Mouse (Mus musculus): ENCODE results near the gene C2cd3. TPM values are rescaled to one million over a fixed set of nuclear protein-coding genes. Genes with fewer than 3 reads are reported as not detected.
"Not testable (repeated sequence)": the region's sequence is repeated elsewhere in the genome, so short reads cannot be mapped to it uniquely, and the experiment has no call there.

C2cd3 gene
- polyA plus RNA-seq, 1 experiment from 2014 or later: 37.5 TPM

DNA sequence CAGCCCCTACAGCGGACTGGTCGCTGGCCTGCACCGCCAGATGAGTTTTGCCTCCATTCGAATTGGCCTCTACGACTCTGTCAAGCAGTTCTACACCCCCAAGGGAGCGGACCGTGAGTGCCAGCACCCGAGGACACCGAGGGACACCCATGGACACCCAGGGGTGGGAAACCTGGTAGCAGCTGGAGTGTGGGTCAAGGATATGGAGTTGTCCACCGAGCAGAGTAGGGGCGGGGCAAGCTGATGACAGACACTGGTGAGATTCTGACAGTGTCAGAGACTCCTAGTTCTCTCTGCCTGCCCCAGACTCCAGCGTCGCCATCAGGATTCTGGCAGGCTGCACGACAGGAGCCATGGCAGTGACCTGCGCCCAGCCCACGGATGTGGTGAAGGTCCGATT, 108.1 kb downstream of the C2cd3 start:
- 83% methylated on average over 17 of the region's 17 CpGs for WGBS
- no peaks in the 10 kb centered on the region for H3K4me1 ChIP-seq
- no peaks in the 10 kb centered on the region for H3K9me3 ChIP-seq
- H3K4me3 ChIP-seq: no peak overlapping the region
- DNase-seq (ENCODE audit: low spot score): no peak
- no peaks in the 10 kb centered on the region for H3K36me3 ChIP-seq (replicated peaks)
- H3K27ac ChIP-seq (replicated peaks): no peak overlapping the region
- 0 out of 2 replicates have a peak, but pooled peaks cover 3% of the 10 kb centered on the region for H3K27me3 ChIP-seq (replicated peaks; ENCODE audit: low read depth, poor library complexity, severe bottlenecking)

GRCm38 (mm10) chr7:100482046-100482445, 110.0 kb downstream of the C2cd3 start:
- DNase-seq (ENCODE audit: low spot score): not testable (repeated sequence)

DNA sequence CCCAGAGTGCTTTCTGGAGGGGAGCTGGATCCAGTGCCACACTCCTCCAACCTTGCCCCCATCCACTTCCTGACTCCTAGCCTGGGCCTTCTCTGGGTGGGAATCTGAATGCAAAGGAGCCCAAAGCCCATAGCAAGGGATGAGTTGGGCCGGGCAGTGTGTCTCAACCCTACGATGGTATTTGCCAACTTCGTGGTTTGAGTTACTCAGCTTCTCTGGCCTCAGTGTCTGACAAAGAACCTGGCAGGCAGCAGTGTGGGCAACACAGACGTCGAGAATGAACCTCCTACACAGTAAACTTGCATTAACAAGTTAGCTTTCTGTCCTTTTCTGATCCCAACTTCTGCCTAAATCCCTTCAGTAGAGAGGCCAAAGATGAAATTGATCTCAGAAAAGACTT, 112.5 kb downstream of the C2cd3 start:
- WGBS: 86% methylated on average over 5 of the region's 5 CpGs
- no peaks in the 10 kb centered on the region for H3K36me3 ChIP-seq (replicated peaks)

More at GRCm38 (mm10) chr7:100482046-100482445, 110.0 kb downstream of the C2cd3 start:
- H3K4me1 ChIP-seq; H3K27me3 ChIP-seq (replicated peaks; ENCODE audit: low read depth, poor library complexity, severe bottlenecking); H3K27ac ChIP-seq (replicated peaks); H3K36me3 ChIP-seq (replicated peaks); H3K9me3 ChIP-seq; H3K4me3 ChIP-seq: not testable (repeated sequence)
- 79% methylated on average over 2 of the region's 2 CpGs for WGBS

GRCm38 (mm10) chr7:100487301-100487700, 115.3 kb downstream of the C2cd3 start:
- 71% methylated on average over 2 of the region's 2 CpGs for WGBS
- no peaks in the 10 kb centered on the region for H3K9me3 ChIP-seq
- peaks cover 8% of the 10 kb centered on the region for H3K27me3 ChIP-seq (replicated peaks; ENCODE audit: low read depth, poor library complexity, severe bottlenecking)
- no peak for DNase-seq (ENCODE audit: low spot score)
- no peak overlapping the region for H3K4me3 ChIP-seq
- no peak overlapping the region for H3K27ac ChIP-seq (replicated peaks)
- H3K4me1 ChIP-seq: peaks cover 5% of the 10 kb centered on the region
- H3K36me3 ChIP-seq (replicated peaks): no peaks in the 10 kb centered on the region

More for the DNA sequence above, 112.5 kb downstream of the C2cd3 start:
- Histone ChIP-seq H3K9me3 (no peaks in the 10 kb centered on the region), H3K27ac (replicated peaks) (no peak overlapping the region), H3K4me3 (no peak overlapping the region), H3K27me3 (replicated peaks; ENCODE audit: low read depth, poor library complexity, severe bottlenecking) (no peaks in the 10 kb centered on the region), H3K4me1 (peaks cover 3% of the 10 kb centered on the region; the same call in 1 of the 2 replicates)
- DNase-seq (ENCODE audit: low spot score): no peak

DNA sequence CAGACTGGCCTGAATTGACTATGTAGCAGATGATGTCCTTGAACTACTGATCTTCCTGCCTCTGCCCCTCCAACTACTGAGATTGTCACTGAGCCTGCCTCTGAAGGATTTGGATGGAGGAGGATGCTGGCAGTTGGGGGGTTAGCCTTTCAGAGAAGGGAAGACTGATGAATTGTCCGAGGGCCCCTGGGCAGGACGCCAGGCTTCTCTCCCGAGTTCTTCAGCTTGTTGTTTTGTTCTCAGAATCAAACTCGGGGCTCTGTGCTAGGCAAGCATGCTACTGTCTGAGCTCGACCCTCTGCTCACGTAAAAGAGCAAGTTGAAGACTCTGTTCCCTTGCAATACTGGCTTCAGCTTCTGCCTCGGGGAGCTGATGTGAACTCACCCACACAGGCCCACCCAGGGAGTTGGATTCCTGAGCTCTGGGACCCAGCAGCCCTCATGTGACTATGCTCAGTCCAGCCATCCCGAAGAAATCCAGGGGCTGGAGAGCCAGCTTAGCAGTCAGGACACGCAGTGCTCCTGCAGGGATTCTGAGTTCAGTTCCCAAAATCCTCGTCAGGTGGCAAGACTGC, 116.5 kb downstream of the C2cd3 start:
- Histone ChIP-seq H3K36me3 (replicated peaks) (no peaks in the 10 kb centered on the region), H3K9me3 (no peaks in the 10 kb centered on the region), H3K27ac (replicated peaks) (peak overlapping the region; percentile 8; the same call in 1 of the 2 replicates), H3K27me3 (replicated peaks; ENCODE audit: low read depth, poor library complexity, severe bottlenecking) (peaks cover 20% of the 10 kb centered on the region), H3K4me1 (peaks cover 17% of the 10 kb centered on the region), H3K4me3 (no peak overlapping the region)
- no peak for DNase-seq (ENCODE audit: low spot score)
- WGBS: 49% methylated on average over 10 of the region's 10 CpGs

GRCm38 (mm10) chr7:100492391-100493116, 120.5 kb downstream of the C2cd3 start:
- WGBS: 2% methylated on average over 36 of the region's 36 CpGs
- no peaks in the 10 kb centered on the region for H3K9me3 ChIP-seq
- DNase-seq (ENCODE audit: low spot score): peak; percentile 15
- peak overlapping the region; percentile 86 for H3K27ac ChIP-seq (replicated peaks)
- H3K4me3 ChIP-seq: peak overlapping the region; percentile 64
- H3K4me1 ChIP-seq: peaks cover 52% of the 10 kb centered on the region
- peaks cover 11% of the 10 kb centered on the region for H3K36me3 ChIP-seq (replicated peaks)
- peaks cover 30% of the 10 kb centered on the region for H3K27me3 ChIP-seq (replicated peaks; ENCODE audit: low read depth, poor library complexity, severe bottlenecking)

DNA sequence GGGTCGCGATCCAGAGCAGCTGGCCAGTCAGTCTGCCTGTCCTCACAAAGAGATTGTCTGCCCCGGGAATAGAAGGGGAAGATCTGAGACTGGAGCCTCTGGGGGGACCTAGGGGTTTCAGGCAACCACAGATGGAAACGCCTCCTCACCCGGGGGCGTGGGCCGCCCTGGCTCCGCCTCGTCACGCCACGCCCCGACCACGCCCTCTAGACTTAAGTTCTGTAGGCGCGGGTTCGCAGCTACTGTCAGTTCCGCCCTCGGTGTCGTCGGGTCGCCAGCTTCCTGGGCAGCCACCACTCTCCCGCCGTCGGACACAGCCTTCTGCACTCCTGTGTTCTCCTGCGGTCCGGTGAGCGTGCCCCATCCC, 121.1 kb downstream of the C2cd3 start, which contains the start of gene Ucp2:
Gene Ucp2, plus strand, starts transcription at position 221 of the 367 bp plus-strand sequence.
- DNase-seq (ENCODE audit: low spot score): peak; percentile 84
- Histone ChIP-seq H3K27ac (replicated peaks) (peak within 1 kb of the TSS; percentile 86), H3K27me3 (replicated peaks; ENCODE audit: low read depth, poor library complexity, severe bottlenecking) (peaks cover 30% of the 10 kb centered on the region), H3K36me3 (replicated peaks) (peaks cover 17% of the 10 kb centered on the region), H3K4me3 (peak within 1 kb of the TSS; percentile 64), H3K9me3 (no peaks in the 10 kb centered on the region), H3K4me1 (peaks cover 58% of the 10 kb centered on the region)
- under 1% methylated on average over 27 of the region's 27 CpGs for WGBS

- H3K4me3 ChIP-seq: peak overlapping the region; percentile 64
- peaks cover 57% of the 10 kb centered on the region for H3K4me1 ChIP-seq
- no peaks in the 10 kb centered on the region for H3K9me3 ChIP-seq
- H3K36me3 ChIP-seq (replicated peaks): peaks cover 23% of the 10 kb centered on the region
- 39% methylated on average over 19 of the region's 19 CpGs for WGBS
- H3K27ac ChIP-seq (replicated peaks): peak overlapping the region; percentile 86
- peaks cover 30% of the 10 kb centered on the region for H3K27me3 ChIP-seq (replicated peaks; ENCODE audit: low read depth, poor library complexity, severe bottlenecking)
- peak; percentile 45 for DNase-seq (ENCODE audit: low spot score)
Measured at GRCm38 (mm10) chr7:100493484-100494414, 121.7 kb downstream of the C2cd3 start.

DNA sequence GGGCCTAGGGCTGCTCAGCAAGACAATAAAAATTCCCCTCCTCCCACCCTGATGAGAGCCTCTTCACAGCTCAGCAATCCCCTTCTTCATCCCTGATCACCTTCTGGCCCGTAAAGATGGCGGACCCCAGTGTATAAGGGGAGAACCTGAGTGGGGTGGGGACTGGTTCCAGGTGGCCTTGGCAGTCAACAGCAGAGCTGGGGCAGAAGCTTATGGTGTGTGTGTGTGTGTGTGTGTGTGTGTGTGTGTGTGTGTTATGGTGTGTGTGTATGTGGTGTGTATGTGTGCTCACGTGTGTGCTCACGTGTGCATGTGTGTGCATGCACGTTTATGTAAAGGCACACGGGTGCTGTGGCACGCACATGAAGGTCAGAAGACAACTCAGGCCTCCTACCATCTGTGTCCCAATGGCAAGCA, 122.4 kb downstream of the C2cd3 start:
- Histone ChIP-seq H3K4me3 (peak overlapping the region; percentile 64), H3K4me1 (peaks cover 56% of the 10 kb centered on the region), H3K27ac (replicated peaks) (peak overlapping the region; percentile 86)

DNA sequence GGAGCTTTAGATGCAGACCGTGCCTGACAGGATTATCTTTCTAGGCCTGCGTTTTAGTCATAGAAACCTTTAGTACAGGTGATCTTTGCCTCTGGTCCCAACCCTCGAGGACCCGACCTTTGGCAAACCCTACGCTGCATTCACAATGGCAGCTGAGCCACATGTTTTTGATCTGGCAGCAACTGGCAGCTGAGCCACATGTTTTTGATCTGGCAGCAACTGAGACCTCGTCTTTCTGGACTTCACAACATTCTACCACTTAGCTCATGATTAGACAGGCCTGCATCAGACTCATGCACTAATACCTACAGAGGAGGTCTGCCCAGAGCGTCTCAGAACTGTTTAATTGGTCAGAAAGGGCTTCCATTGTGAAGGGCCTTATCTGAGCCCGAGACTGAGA, 123.0 kb downstream of the C2cd3 start:
- peak; percentile 75 for DNase-seq (ENCODE audit: low spot score)
- peaks cover 36% of the 10 kb centered on the region for H3K36me3 ChIP-seq (replicated peaks)
- peak overlapping the region; percentile 64 for H3K4me3 ChIP-seq
- H3K9me3 ChIP-seq: no peaks in the 10 kb centered on the region
- peaks cover 30% of the 10 kb centered on the region for H3K27me3 ChIP-seq (replicated peaks; ENCODE audit: low read depth, poor library complexity, severe bottlenecking)
- WGBS: 26% methylated on average over 8 of the region's 8 CpGs
- peaks cover 56% of the 10 kb centered on the region for H3K4me1 ChIP-seq
- H3K27ac ChIP-seq (replicated peaks): peak overlapping the region; percentile 86

More for the DNA sequence above, 122.4 kb downstream of the C2cd3 start:
- Histone ChIP-seq H3K27me3 (replicated peaks; ENCODE audit: low read depth, poor library complexity, severe bottlenecking) (peaks cover 30% of the 10 kb centered on the region), H3K36me3 (replicated peaks) (peaks cover 30% of the 10 kb centered on the region), H3K9me3 (no peaks in the 10 kb centered on the region)
- WGBS: 88% methylated on average over 7 of the region's 7 CpGs
- DNase-seq (ENCODE audit: low spot score): peak; percentile 15

- Histone ChIP-seq H3K27me3 (replicated peaks; ENCODE audit: low read depth, poor library complexity, severe bottlenecking) (peaks cover 30% of the 10 kb centered on the region), H3K36me3 (replicated peaks) (peaks cover 41% of the 10 kb centered on the region), H3K27ac (replicated peaks) (peak overlapping the region; percentile 86), H3K4me3 (peak overlapping the region; percentile 64), H3K4me1 (peaks cover 62% of the 10 kb centered on the region), H3K9me3 (no peaks in the 10 kb centered on the region)
- WGBS: 23% methylated on average over 11 of the region's 11 CpGs
- peak; percentile 81 for DNase-seq (ENCODE audit: low spot score)
Measured at GRCm38 (mm10) chr7:100495581-100496251, 123.7 kb downstream of the C2cd3 start.

GRCm38 (mm10) chr7:100496371-100496770, 124.3 kb downstream of the C2cd3 start:
- H3K9me3 ChIP-seq: no peaks in the 10 kb centered on the region
- H3K4me3 ChIP-seq: peak overlapping the region; percentile 64; the same call in 1 of the 2 replicates
- H3K4me1 ChIP-seq: peaks cover 68% of the 10 kb centered on the region
- peak overlapping the region; percentile 86 for H3K27ac ChIP-seq (replicated peaks)
- H3K36me3 ChIP-seq (replicated peaks): peaks cover 41% of the 10 kb centered on the region
- H3K27me3 ChIP-seq (replicated peaks; ENCODE audit: low read depth, poor library complexity, severe bottlenecking): peaks cover 30% of the 10 kb centered on the region
- WGBS: 84% methylated on average over 6 of the region's 6 CpGs
- no peak for DNase-seq (ENCODE audit: low spot score)

Data from embryonic facial prominence, embryonic 10.5 days (tissue).